Mouse (Mus musculus): Measurements from ENCODE around the gene Reep1.

The Reep1 gene

GRCm38 (mm10) chr6:71707511-71708501 is at the start of gene Reep1:
Reep1 (plus strand) TSS chr6:71707561.
- no peak for DNase-seq (ENCODE audit: low read depth, low spot score)

- DNase-seq (ENCODE audit: low read depth, low spot score) = no peak
Observed at GRCm38 (mm10) chr6:71658290-71658689, 49.1 kb upstream of the Reep1 start.

- no peak for DNase-seq (ENCODE audit: low read depth, low spot score)
Observed at GRCm38 (mm10) chr6:71664511-71664910, 42.9 kb upstream of the Reep1 start.

- no peak for DNase-seq (ENCODE audit: low read depth, low spot score)
Observed at GRCm38 (mm10) chr6:71673166-71673565, 34.2 kb upstream of the Reep1 start.

GRCm38 (mm10) chr6:71678891-71679290 is 28.5 kb upstream of the Reep1 start:
- peak; percentile 16 for DNase-seq (ENCODE audit: low read depth, low spot score)

GRCm38 (mm10) chr6:71695150-71695549 is 12.2 kb upstream of the Reep1 start:
- no peak for DNase-seq (ENCODE audit: low read depth, low spot score)

GRCm38 (mm10) chr6:71695599-71695998 is 11.8 kb upstream of the Reep1 start:
- DNase-seq (ENCODE audit: low read depth, low spot score) = no peak

GRCm38 (mm10) chr6:71706871-71707270 is 490 bp upstream of the Reep1 start:
- no peak for DNase-seq (ENCODE audit: low read depth, low spot score)

- no peak for DNase-seq (ENCODE audit: low read depth, low spot score)
Observed at GRCm38 (mm10) chr6:71708528-71708927, 1.2 kb downstream of the Reep1 start.

- DNase-seq (ENCODE audit: low read depth, low spot score) = no peak
Observed at GRCm38 (mm10) chr6:71710323-71710722, 3.0 kb downstream of the Reep1 start.

- DNase-seq (ENCODE audit: low read depth, low spot score) = no peak
Observed at GRCm38 (mm10) chr6:71711201-71711600, 3.8 kb downstream of the Reep1 start.

GRCm38 (mm10) chr6:71713532-71713931 is 6.2 kb downstream of the Reep1 start:
- no peak for DNase-seq (ENCODE audit: low read depth, low spot score)

GRCm38 (mm10) chr6:71715006-71715405 is 7.6 kb downstream of the Reep1 start:
- DNase-seq (ENCODE audit: low read depth, low spot score) = no peak

- no peak for DNase-seq (ENCODE audit: low read depth, low spot score)
Observed at GRCm38 (mm10) chr6:71716434-71716833, 9.1 kb downstream of the Reep1 start.

GRCm38 (mm10) chr6:71718322-71718721 is 11.0 kb downstream of the Reep1 start:
- DNase-seq (ENCODE audit: low read depth, low spot score) = no peak

- no peak for DNase-seq (ENCODE audit: low read depth, low spot score)
Observed at GRCm38 (mm10) chr6:71719302-71719701, 11.9 kb downstream of the Reep1 start.

- no peak for DNase-seq (ENCODE audit: low read depth, low spot score)
Observed at GRCm38 (mm10) chr6:71722988-71723387, 15.6 kb downstream of the Reep1 start.

GRCm38 (mm10) chr6:71723555-71723954 is 16.2 kb downstream of the Reep1 start:
- DNase-seq (ENCODE audit: low read depth, low spot score) = no peak

- no peak for DNase-seq (ENCODE audit: low read depth, low spot score)
Observed at GRCm38 (mm10) chr6:71726710-71727109, 19.3 kb downstream of the Reep1 start.

- DNase-seq (ENCODE audit: low read depth, low spot score) = no peak
Observed at GRCm38 (mm10) chr6:71728306-71728705, 20.9 kb downstream of the Reep1 start.

GRCm38 (mm10) chr6:71734910-71735599 is 27.7 kb downstream of the Reep1 start:
- no peak for DNase-seq (ENCODE audit: low read depth, low spot score)

GRCm38 (mm10) chr6:71735600-71736010 is 28.2 kb downstream of the Reep1 start:
- DNase-seq (ENCODE audit: low read depth, low spot score) = no peak

GRCm38 (mm10) chr6:71736101-71736500 is 28.7 kb downstream of the Reep1 start:
- no peak for DNase-seq (ENCODE audit: low read depth, low spot score)

All from c-Kit-negative CD71-positive TER-119-positive erythroid progenitor cells, embryonic 14.5 days (primary cell).